Mouse (Mus musculus) liver, embryonic 16.5 days (tissue): ENCODE data around the gene Gad1. TPM values are rescaled to one million over a fixed set of nuclear protein-coding genes. Genes with fewer than 3 reads are reported as not detected.

ENCODE experiments used
- ATAC-seq: fragments of 200-750 bp; cut with Nextera tagmentation; 2 replicates; pipeline ENCODE4 v1.8.0; 2017; ENCODE audit warnings: low read depth, mild to moderate bottlenecking, moderate number of reproducible peaks, moderate library complexity
- H3K27ac ChIP-seq: fragments of 300-500 bp; sonication (generic); 2 replicates; pipeline ENCODE4 v1.5.1; 2014; ENCODE audit warnings: mild to moderate bottlenecking, low read length
- H3K27me3 ChIP-seq: fragments of 300-500 bp; sonication (generic); 2 replicates; pipeline ENCODE4 v1.6.1; 2014; ENCODE audit warnings: low read depth, low read length, mixed read lengths; ENCODE audit not compliant: control insufficient read depth, insufficient read depth
- H3K36me3 ChIP-seq: fragments of 300-500 bp; sonication (generic); 2 replicates; pipeline ENCODE4 v1.6.1; 2014; ENCODE audit warnings: mild to moderate bottlenecking; ENCODE audit not compliant: control insufficient read depth, insufficient read depth
- H3K4me1 ChIP-seq: fragments of 300-500 bp; sonication (generic); 2 replicates; pipeline ENCODE4 v1.6.1; 2014; ENCODE audit warnings: low read depth, low read length, mixed read lengths; ENCODE audit not compliant: control insufficient read depth
- H3K4me2 ChIP-seq: fragments of 300-500 bp; sonication (generic); 2 replicates; pipeline ENCODE4 v1.6.1; 2014; ENCODE audit warnings: low read depth, low read length, mixed read lengths
- H3K4me3 ChIP-seq: fragments of 300-500 bp; sonication (generic); 2 replicates; pipeline ENCODE4 v1.5.1; 2014; ENCODE audit warnings: low read depth, mild to moderate bottlenecking, low read length
- H3K9ac ChIP-seq: fragments of 300-500 bp; sonication (generic); 2 replicates; pipeline ENCODE4 v1.6.1; 2014; ENCODE audit warnings: low read depth, low read length
- H3K9me3 ChIP-seq: fragments of 300-500 bp; sonication (generic); replicated peaks from 2 replicates; pipeline ENCODE4 v1.6.1; 2016; ENCODE audit warnings: low read length; ENCODE audit not compliant: control insufficient read depth
- WGBS: fragments of 180-500 bp; shearing (Covaris S2); extraction: QIAGEN DNeasy Blood & Tissue Kit; methylation state at CpG from one replicate; pipeline ENCODE4 v1.1.7; 2014; ENCODE audit not compliant: insufficient replicate concordance; 5-methylcytosine and 5-hydroxymethylcytosine counted together
- polyA plus RNA-seq: library from polyadenylated mRNA; unstranded; fragments of >200 nt; fragmentation: Nextera tagmentation; extraction: Ambion mirVana; gene quantifications from 2 replicates; pipeline ENCODE4 v1.2.1, GENCODE M21; 2015

Gene Gad1
- polyA plus RNA-seq, 1 experiment from 2014 or later: 0.06 TPM

GRCm38 (mm10) chr2:70649471-70649870, 96.6 kb downstream of the Gad1 start:
- Histone ChIP-seq H3K4me2 (no peak overlapping the region), H3K27me3 (no peaks in the 10 kb centered on the region), H3K27ac (no peak overlapping the region), H3K4me1 (no peaks in the 10 kb centered on the region), H3K9ac (no peak overlapping the region), H3K9me3 (no peaks in the 10 kb centered on the region), H3K4me3 (no peak overlapping the region), H3K36me3 (no peaks in the 10 kb centered on the region)
- WGBS: 70% methylated on average over 4 of the region's 4 CpGs
- ATAC-seq: no peak

Other genes with a start within 250 kb of the Gad1 start
- gene Sp5, start 78.1 kb upstream of the Gad1 start, polyA plus RNA-seq: 0.04 TPM in 1 of 2 replicates, not detected in the other
- 0.07 TPM in 1 of 2 replicates, not detected in the other for gene Erich2, start 44.3 kb upstream of the Gad1 start, polyA plus RNA-seq
- gene Gorasp2, start 108.5 kb downstream of the Gad1 start, polyA plus RNA-seq: 51.8 and 52.0 TPM in 2 replicates
- 0.76 and 0.87 TPM in 2 replicates for gene Gm26558, start 109.0 kb downstream of the Gad1 start, polyA plus RNA-seq